Mouse (Mus musculus) intestine, embryonic 16.5 days (tissue): Measurements from ENCODE around the gene Tbce. TPM values are rescaled to one million over a fixed set of nuclear protein-coding genes. Genes with fewer than 3 reads are reported as not detected.
A peak's percentile ranks its signal among the peaks of the same experiment; 100 is the strongest.

Experiments
- ATAC-seq: fragments of 200-750 bp; cut with Nextera tagmentation; 2 replicates; pipeline ENCODE4 v1.8.0; 2017; ENCODE audit warnings: moderate TSS enrichment, moderate library complexity
- H3K27ac ChIP-seq: fragments of 300-500 bp; sonication (generic); 2 replicates; pipeline ENCODE4 v1.5.1; 2014; ENCODE audit warnings: mild to moderate bottlenecking, low read length
- H3K27me3 ChIP-seq: fragments of 300-500 bp; sonication (generic); replicated peaks from 2 replicates; pipeline ENCODE4 v1.6.1; 2014; ENCODE audit warnings: low read length, control low read depth, mixed read lengths; ENCODE audit not compliant: control insufficient read depth, insufficient read depth
- H3K36me3 ChIP-seq: fragments of 300-500 bp; sonication (generic); 2 replicates; pipeline ENCODE4 v1.6.1; 2014; ENCODE audit warnings: low read length, control low read depth; ENCODE audit not compliant: control insufficient read depth, insufficient read depth
- H3K4me1 ChIP-seq: fragments of 300-500 bp; sonication (generic); 2 replicates; pipeline ENCODE4 v1.6.1; 2014; ENCODE audit warnings: low read length, control low read depth, mixed read lengths; ENCODE audit not compliant: control insufficient read depth, insufficient read depth
- H3K4me2 ChIP-seq: fragments of 300-500 bp; sonication (generic); 2 replicates; pipeline ENCODE4 v1.6.1; 2014; ENCODE audit warnings: low read depth, low read length, control low read depth
- H3K4me3 ChIP-seq: fragments of 300-500 bp; sonication (generic); 2 replicates; pipeline ENCODE4 v1.5.1; 2014; ENCODE audit warnings: mild to moderate bottlenecking, low read length
- H3K9ac ChIP-seq: fragments of 300-500 bp; sonication (generic); 2 replicates; pipeline ENCODE4 v1.6.1; 2014; ENCODE audit warnings: low read depth, low read length
- H3K9me3 ChIP-seq: fragments of 300-500 bp; sonication (generic); 2 replicates; pipeline ENCODE4 v1.6.1; 2016; ENCODE audit warnings: low read length, control low read depth; ENCODE audit not compliant: control insufficient read depth
- WGBS: fragments of 180-500 bp; shearing (Covaris S2); extraction: QIAGEN DNeasy Blood & Tissue Kit; methylation state at CpG from one replicate; pipeline ENCODE4 v1.1.7; 2014; 5-methylcytosine and 5-hydroxymethylcytosine counted together
- polyA plus RNA-seq: library from polyadenylated mRNA; unstranded; fragments of >200 nt; fragmentation: Nextera tagmentation; extraction: Ambion mirVana; gene quantifications from 2 replicates; pipeline ENCODE4 v1.2.1, GENCODE M21; 2015

Tbce gene
- 37.8 and 41.3 TPM in 2 replicates for polyA plus RNA-seq

GRCm38 (mm10) chr13:14039292-14039965 is at the start of gene Tbce:
Gene Tbce, minus strand, starts transcription at chr13:14039638.
- Histone ChIP-seq H3K27me3 (no peaks in the 10 kb centered on the region), H3K9me3 (no peaks in the 10 kb centered on the region), H3K4me3 (peak within 1 kb of the TSS; percentile 76), H3K27ac (peak within 1 kb of the TSS; percentile 96), H3K36me3 (no peaks in the 10 kb centered on the region), H3K9ac (peak within 1 kb of the TSS; percentile 91), H3K4me2 (peak within 1 kb of the TSS; percentile 96), H3K4me1 (peaks cover 9% of the 10 kb centered on the region)
- WGBS: 1% methylated on average over 35 of the region's 35 CpGs
- peak; percentile 94 for ATAC-seq

GRCm38 (mm10) chr13:14088669-14089068 is 49.2 kb upstream of the Tbce start:
- ATAC-seq: peak; percentile 81
- Histone ChIP-seq H3K4me3 (no peak overlapping the region), H3K9me3 (no peaks in the 10 kb centered on the region), H3K36me3 (no peaks in the 10 kb centered on the region), H3K4me2 (no peak overlapping the region), H3K27ac (no peak overlapping the region), H3K4me1 (peaks cover 4% of the 10 kb centered on the region; the same call in 1 of the 2 replicates), H3K27me3 (no peaks in the 10 kb centered on the region), H3K9ac (no peak overlapping the region)
- 84% methylated on average over 1 of the region's 1 CpGs for WGBS

- ATAC-seq: no peak
- Histone ChIP-seq H3K4me2 (no peak overlapping the region), H3K27me3 (no peaks in the 10 kb centered on the region), H3K4me1 (no peaks in the 10 kb centered on the region; the same call in 1 of the 2 replicates), H3K9ac (no peak overlapping the region), H3K4me3 (no peak overlapping the region), H3K9me3 (no peaks in the 10 kb centered on the region), H3K27ac (no peak overlapping the region), H3K36me3 (no peaks in the 10 kb centered on the region)
- WGBS: 80% methylated on average over 1 of the region's 1 CpGs
Measured at GRCm38 (mm10) chr13:14075326-14075725, 35.9 kb upstream of the Tbce start.

GRCm38 (mm10) chr13:14074371-14074770 is 34.9 kb upstream of the Tbce start:
- Histone ChIP-seq H3K36me3 (no peaks in the 10 kb centered on the region), H3K27ac (no peak overlapping the region), H3K9ac (no peak overlapping the region), H3K4me2 (no peak overlapping the region), H3K27me3 (no peaks in the 10 kb centered on the region), H3K4me3 (no peak overlapping the region), H3K9me3 (no peaks in the 10 kb centered on the region), H3K4me1 (no peaks in the 10 kb centered on the region; the same call in 1 of the 2 replicates)
- WGBS: 90% methylated on average over 1 of the region's 1 CpGs
- no peak for ATAC-seq

GRCm38 (mm10) chr13:14069291-14069690 is 29.9 kb upstream of the Tbce start:
- Histone ChIP-seq H3K4me1 (no peaks in the 10 kb centered on the region; the same call in 1 of the 2 replicates), H3K9me3 (no peaks in the 10 kb centered on the region), H3K36me3 (no peaks in the 10 kb centered on the region), H3K27ac (no peak overlapping the region), H3K27me3 (no peaks in the 10 kb centered on the region), H3K4me2 (no peak overlapping the region), H3K9ac (no peak overlapping the region), H3K4me3 (no peak overlapping the region)
- WGBS: 95% methylated on average over 1 of the region's 1 CpGs
- ATAC-seq: no peak

GRCm38 (mm10) chr13:14068035-14068434 is 28.6 kb upstream of the Tbce start:
- no peak overlapping the region for H3K9ac ChIP-seq
- H3K27me3 ChIP-seq: no peaks in the 10 kb centered on the region
- no peaks in the 10 kb centered on the region for H3K9me3 ChIP-seq
- no peak overlapping the region for H3K27ac ChIP-seq
- no peak overlapping the region for H3K4me3 ChIP-seq
- ATAC-seq: no peak
- H3K4me2 ChIP-seq: no peak overlapping the region
- H3K4me1 ChIP-seq: no peaks in the 10 kb centered on the region; the same call in 1 of the 2 replicates
- H3K36me3 ChIP-seq: no peaks in the 10 kb centered on the region

- 75% methylated on average over 1 of the region's 1 CpGs for WGBS
- Histone ChIP-seq H3K27ac (no peak overlapping the region), H3K4me2 (no peak overlapping the region), H3K9me3 (no peaks in the 10 kb centered on the region), H3K27me3 (no peaks in the 10 kb centered on the region), H3K4me1 (0 out of 2 replicates have a peak, but pooled peaks cover 5% of the 10 kb centered on the region), H3K9ac (no peak overlapping the region), H3K4me3 (no peak overlapping the region), H3K36me3 (no peaks in the 10 kb centered on the region)
- ATAC-seq: no peak
Measured at GRCm38 (mm10) chr13:14065701-14066100, 26.3 kb upstream of the Tbce start.

- Histone ChIP-seq H3K36me3 (no peaks in the 10 kb centered on the region), H3K27me3 (no peaks in the 10 kb centered on the region), H3K4me3 (peak overlapping the region; percentile 97), H3K4me2 (peak overlapping the region; percentile 72), H3K4me1 (0 out of 2 replicates have a peak, but pooled peaks cover 5% of the 10 kb centered on the region), H3K27ac (peak overlapping the region; percentile 96; the same call in 1 of the 2 replicates), H3K9me3 (no peaks in the 10 kb centered on the region), H3K9ac (peak overlapping the region; percentile 97)
- no peak for ATAC-seq
- WGBS: 13% methylated on average over 9 of the region's 9 CpGs
Measured at GRCm38 (mm10) chr13:14065028-14065380, 25.6 kb upstream of the Tbce start.

GRCm38 (mm10) chr13:14064341-14065027 is 25.0 kb upstream of the Tbce start:
- Histone ChIP-seq H3K4me2 (peak overlapping the region; percentile 72), H3K27ac (peak overlapping the region; percentile 96), H3K4me1 (0 out of 2 replicates have a peak, but pooled peaks cover 5% of the 10 kb centered on the region), H3K27me3 (no peaks in the 10 kb centered on the region), H3K9me3 (no peaks in the 10 kb centered on the region), H3K36me3 (no peaks in the 10 kb centered on the region), H3K9ac (peak overlapping the region; percentile 97), H3K4me3 (peak overlapping the region; percentile 97)
- ATAC-seq: peak; percentile 2
- WGBS: under 1% methylated on average over 59 of the region's 65 CpGs
